Mouse (Mus musculus) stomach, postnatal 0 days (tissue): Measurements from ENCODE around the gene Slc7a4. TPM values are rescaled to one million over a fixed set of nuclear protein-coding genes. Genes with fewer than 3 reads are reported as not detected.
A peak's percentile ranks its signal among the peaks of the same experiment; 100 is the strongest.

Source experiments
- ATAC-seq: fragments of 200-750 bp; cut with Nextera tagmentation; 2 replicates; pipeline ENCODE4 v1.8.0; 2017; ENCODE audit not compliant: low FRiP score, low TSS enrichment
- DNase-seq: peaks from one replicate; pipeline ENCODE4 v3.0.0-alpha.2; 2016; ENCODE audit warnings: low spot score
- H3K27ac ChIP-seq: fragments of 300-500 bp; sonication (generic); replicated peaks from 2 replicates; pipeline ENCODE4 v1.5.1; 2014; ENCODE audit warnings: mild to moderate bottlenecking, control low read depth
- H3K27me3 ChIP-seq: fragments of 300-500 bp; sonication (generic); 2 replicates; pipeline ENCODE4 v1.6.1; 2014; ENCODE audit warnings: low read length; ENCODE audit not compliant: control insufficient read depth, insufficient read depth
- H3K36me3 ChIP-seq: fragments of 300-500 bp; sonication (generic); 2 replicates; pipeline ENCODE4 v1.6.1; 2014; ENCODE audit warnings: low read length, mixed read lengths; ENCODE audit not compliant: control insufficient read depth, insufficient read depth
- H3K4me1 ChIP-seq: fragments of 300-500 bp; sonication (generic); replicated peaks from 2 replicates; pipeline ENCODE4 v1.6.1; 2014; ENCODE audit warnings: antibody characterized with exemption; ENCODE audit not compliant: control insufficient read depth, insufficient read depth
- H3K4me2 ChIP-seq: fragments of 300-500 bp; sonication (generic); replicated peaks from 2 replicates; pipeline ENCODE4 v1.6.1; 2014; ENCODE audit warnings: low read depth, mild to moderate bottlenecking, control low read depth, moderate library complexity
- H3K4me3 ChIP-seq: fragments of 300-500 bp; sonication (generic); 2 replicates; pipeline ENCODE4 v1.5.1; 2014; ENCODE audit warnings: low read depth, low read length, control low read depth
- H3K9ac ChIP-seq: fragments of 300-500 bp; sonication (generic); 2 replicates; pipeline ENCODE4 v1.6.1; 2014; ENCODE audit warnings: mild to moderate bottlenecking, low read length, control low read depth, mixed read lengths
- H3K9me3 ChIP-seq: fragments of 300-500 bp; sonication (generic); 2 replicates; pipeline ENCODE4 v1.6.1; 2016; ENCODE audit warnings: low read length; ENCODE audit not compliant: control insufficient read depth
- CTCF ChIP-seq: IDR thresholded peaks from 2 replicates; pipeline ENCODE4 v1.5.1; 2016; ENCODE audit warnings: antibody characterized with exemption, low read depth, mild to moderate bottlenecking, moderate library complexity
- EP300 ChIP-seq: optimal IDR thresholded peaks from 2 replicates; pipeline ENCODE3; 2016; ENCODE audit warnings: antibody characterized with exemption
- WGBS: fragments of 180-500 bp; shearing (Covaris S2); extraction: QIAGEN DNeasy Blood & Tissue Kit; methylation state at CpG from one replicate; pipeline ENCODE4 v1.1.7; 2014; 5-methylcytosine and 5-hydroxymethylcytosine counted together
- polyA plus RNA-seq: library from polyadenylated mRNA; unstranded; fragments of >200 nt; fragmentation: Nextera tagmentation; extraction: Ambion mirVana; gene quantifications from 2 replicates; pipeline ENCODE4 v1.2.1, GENCODE M21; 2015

The Slc7a4 gene
- polyA plus RNA-seq = 22.8 and 24.4 TPM in 2 replicates

DNA sequence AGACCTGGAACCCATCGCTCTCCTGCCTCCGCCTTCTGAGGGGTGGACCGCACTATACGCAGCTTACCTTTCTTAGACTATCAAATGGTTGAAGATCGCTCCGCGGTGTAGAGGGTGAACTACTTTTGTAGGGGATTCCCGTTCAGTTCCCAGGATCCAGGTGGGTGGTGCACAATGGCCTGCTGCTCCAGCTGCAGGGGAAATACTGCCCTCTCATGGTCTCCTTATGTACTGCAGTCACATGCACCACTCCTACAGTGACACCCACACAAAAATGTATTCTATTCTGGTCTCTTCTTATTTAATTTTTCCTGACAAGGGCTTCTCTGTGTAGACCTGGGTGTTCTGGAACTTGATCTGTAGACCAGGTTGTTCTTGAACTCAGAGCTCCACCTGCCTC lies at the start of gene Slc7a4:
Gene Slc7a4 (minus strand): TSS at position 151 of the 400 bp plus-strand sequence.
- 21% methylated on average over 8 of the region's 8 CpGs for WGBS
- Histone ChIP-seq H3K36me3 (no peaks in the 10 kb centered on the region), H3K9ac (no peak within 1 kb of the TSS), H3K4me3 (no peak within 1 kb of the TSS), H3K4me2 (no peak within 1 kb of the TSS), H3K4me1 (no peaks in the 10 kb centered on the region), H3K27ac (no peak within 1 kb of the TSS), H3K9me3 (no peaks in the 10 kb centered on the region), H3K27me3 (no peaks in the 10 kb centered on the region)
- ATAC-seq (peak; percentile 40; the same call in 1 of the 2 replicates), DNase-seq (peak; percentile 51)
- TF ChIP-seq CTCF (peak; percentile 76), EP300 (no peak)

DNA sequence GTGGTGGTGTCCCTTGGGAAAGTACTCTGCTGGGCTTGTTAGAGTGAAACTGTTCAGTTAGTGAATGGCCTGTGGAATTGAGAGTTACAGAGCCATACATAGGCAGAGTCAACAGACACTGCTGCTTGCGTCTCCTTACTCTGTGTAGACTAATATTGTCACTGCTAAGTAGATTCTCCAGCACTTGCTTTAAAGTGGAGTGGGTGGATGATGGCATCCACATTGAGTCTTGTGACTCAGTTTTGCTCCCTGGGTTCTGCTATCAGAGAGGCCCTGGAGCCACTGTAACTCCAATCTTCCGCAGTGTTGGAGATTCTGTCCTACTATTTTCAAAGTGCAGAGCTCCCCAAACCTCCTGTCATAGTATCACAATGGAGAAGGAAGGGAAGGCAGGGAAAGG lies 49.6 kb upstream of the Slc7a4 start:
- Histone ChIP-seq H3K9me3 (no peaks in the 10 kb centered on the region), H3K4me2 (no peak overlapping the region), H3K9ac (no peak overlapping the region), H3K4me1 (no peaks in the 10 kb centered on the region), H3K36me3 (peaks cover 24% of the 10 kb centered on the region), H3K27me3 (no peaks in the 10 kb centered on the region), H3K27ac (no peak overlapping the region), H3K4me3 (no peak overlapping the region)
- DNase-seq (no peak), ATAC-seq (no peak)
- TF ChIP-seq CTCF (no peak), EP300 (no peak)
- 94% methylated on average over 2 of the region's 2 CpGs for WGBS

DNA sequence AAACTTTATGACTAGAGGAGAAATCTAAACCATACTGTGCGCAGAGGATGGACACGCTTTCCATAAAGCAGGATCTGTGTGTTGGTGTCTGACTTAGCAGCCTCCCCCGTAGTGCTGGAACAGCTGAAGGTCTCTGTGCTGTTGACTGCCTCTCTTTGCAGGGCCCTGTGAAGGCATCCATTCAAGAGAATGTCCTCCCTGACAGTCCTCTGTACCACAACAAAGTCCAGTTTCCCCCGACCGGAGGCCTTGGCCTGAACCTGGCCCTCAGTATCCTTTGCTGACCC lies 43.2 kb upstream of the Slc7a4 start:
- H3K9ac ChIP-seq = no peak overlapping the region
- TF ChIP-seq CTCF = no peak
- no peak for TF ChIP-seq EP300
- no peak for DNase-seq
- WGBS = 95% methylated on average over 5 of the region's 5 CpGs
- no peak overlapping the region for H3K4me3 ChIP-seq
- H3K27ac ChIP-seq = no peak overlapping the region
- H3K27me3 ChIP-seq = no peaks in the 10 kb centered on the region
- H3K9me3 ChIP-seq = no peaks in the 10 kb centered on the region
- H3K36me3 ChIP-seq = peaks cover 25% of the 10 kb centered on the region
- no peaks in the 10 kb centered on the region for H3K4me1 ChIP-seq
- no peak for ATAC-seq
- H3K4me2 ChIP-seq = no peak overlapping the region

DNA sequence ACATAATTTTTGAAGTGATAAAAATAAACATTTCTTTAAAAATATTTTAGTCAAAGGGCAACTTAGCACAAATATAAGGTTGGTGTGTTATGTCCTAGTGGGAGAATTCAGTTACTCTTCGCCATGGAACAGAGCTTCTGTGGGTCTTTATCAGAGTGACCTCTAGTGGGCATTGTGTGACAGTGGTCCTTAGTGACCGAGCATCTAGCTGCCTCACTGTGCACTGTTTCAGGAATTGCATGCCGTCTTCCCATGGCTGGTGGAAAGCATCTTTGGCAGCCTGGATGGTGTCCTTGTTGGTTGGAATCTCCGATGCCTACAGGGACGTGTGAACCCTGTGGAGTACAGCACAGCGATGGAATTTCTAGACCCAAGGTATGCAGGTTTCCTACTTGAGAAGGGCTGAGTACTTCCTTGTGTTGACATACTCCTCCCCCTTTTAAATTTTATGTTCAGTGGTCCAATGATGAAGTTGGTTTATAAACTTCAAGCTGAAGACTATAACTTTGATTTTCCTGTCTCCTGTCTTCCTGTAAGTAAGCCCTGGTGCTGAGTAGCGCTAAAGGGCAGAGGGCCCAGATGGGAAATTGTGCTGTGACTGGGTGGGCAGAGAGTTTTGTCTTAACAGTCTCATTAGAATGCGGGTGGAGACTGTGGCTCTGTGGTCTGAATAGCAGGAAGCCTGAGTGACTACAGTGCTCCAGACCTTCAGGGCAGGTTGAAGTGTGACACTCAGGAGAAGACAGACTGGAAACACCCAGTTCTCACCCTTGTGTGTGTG lies 42.7 kb upstream of the Slc7a4 start:
- DNase-seq (no peak), ATAC-seq (peak; percentile 64)
- Histone ChIP-seq H3K27me3 (no peaks in the 10 kb centered on the region), H3K9me3 (no peaks in the 10 kb centered on the region), H3K4me1 (no peaks in the 10 kb centered on the region), H3K4me3 (no peak overlapping the region), H3K9ac (no peak overlapping the region), H3K36me3 (peaks cover 25% of the 10 kb centered on the region), H3K4me2 (no peak overlapping the region), H3K27ac (no peak overlapping the region)
- TF ChIP-seq EP300 (no peak), CTCF (peak; percentile 82)
- WGBS = 67% methylated on average over 8 of the region's 8 CpGs

DNA sequence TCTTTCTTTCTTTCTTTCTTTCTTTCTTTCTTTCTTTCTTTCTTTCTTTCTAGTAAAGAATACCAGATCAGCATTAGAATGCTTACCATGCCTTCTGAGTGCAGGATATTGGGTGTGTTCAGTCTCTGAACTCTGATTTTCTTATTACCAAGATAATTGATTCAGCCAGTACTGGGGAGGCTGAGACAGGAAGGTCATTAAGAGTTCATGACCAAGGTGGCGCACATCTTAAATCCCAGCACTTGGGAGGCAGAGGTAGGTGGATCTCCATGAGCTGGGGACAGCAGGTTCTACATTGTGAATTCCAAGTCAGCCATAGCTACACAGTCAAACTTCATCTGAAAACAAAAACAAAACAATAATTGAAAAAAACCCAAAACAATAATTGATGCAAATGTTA lies 38.9 kb upstream of the Slc7a4 start:
- no peak for TF ChIP-seq CTCF
- no peak for TF ChIP-seq EP300

More for the DNA sequence above, 38.9 kb upstream of the Slc7a4 start:
- no peak overlapping the region for H3K4me2 ChIP-seq
- no peak overlapping the region for H3K4me3 ChIP-seq
- no peak overlapping the region for H3K27ac ChIP-seq
- WGBS = 79% methylated on average over 1 of the region's 1 CpGs
- DNase-seq = no peak
- H3K36me3 ChIP-seq = peaks cover 9% of the 10 kb centered on the region
- H3K9ac ChIP-seq = no peak overlapping the region
- no peak for ATAC-seq
- H3K4me1 ChIP-seq = no peaks in the 10 kb centered on the region
- H3K27me3 ChIP-seq = no peaks in the 10 kb centered on the region
- no peaks in the 10 kb centered on the region for H3K9me3 ChIP-seq
